Mouse (Mus musculus): ENCODE results near the gene Fbn1. TPM values are rescaled to one million over a fixed set of nuclear protein-coding genes. Genes with fewer than 3 reads are reported as not detected.

Gene Fbn1
- total and polyA plus RNA-seq, 2 experiments from 2014 or later, result 1.6 to 20.1 TPM

- 90% methylated on average over 9 of the region's 9 CpGs for WGBS
Measured at GRCm38 (mm10) chr2:125484910-125485309, 22.9 kb downstream of the Fbn1 start.

GRCm38 (mm10) chr2:125484164-125484563, 23.6 kb downstream of the Fbn1 start:
- Histone ChIP-seq H3K36me3 (ENCODE audit: insufficient read depth, low read length) (no peaks in the 10 kb centered on the region), H3K9ac (replicated peaks; ENCODE audit: low read length, poor library complexity, severe bottlenecking) (no peak overlapping the region), H3K4me3 (ENCODE audit: low read depth, low read length) (no peak overlapping the region)

More at GRCm38 (mm10) chr2:125484910-125485309, 22.9 kb downstream of the Fbn1 start:
- Histone ChIP-seq H3K4me1 (ENCODE audit: insufficient read depth, low read length) (no peaks in the 10 kb centered on the region), H3K4me2 (ENCODE audit: low read depth, low read length, poor library complexity, severe bottlenecking) (no peak overlapping the region), H3K36me3 (ENCODE audit: insufficient read depth, low read length) (no peaks in the 10 kb centered on the region), H3K27me3 (ENCODE audit: insufficient read depth, low read length) (no peaks in the 10 kb centered on the region), H3K27ac (ENCODE audit: low read depth, low read length) (no peak overlapping the region), H3K4me3 (ENCODE audit: low read depth, low read length) (no peak overlapping the region), H3K9ac (replicated peaks; ENCODE audit: low read length, poor library complexity, severe bottlenecking) (no peak overlapping the region), H3K9me3 (ENCODE audit: low read length) (no peaks in the 10 kb centered on the region)
- DNase-seq (ENCODE audit: low spot score), result no peak
- TF ChIP-seq CTCF (IDR thresholded peaks at IDR 0.05), result no peak
- ATAC-seq (ENCODE audit: low FRiP score), result no peak

DNA sequence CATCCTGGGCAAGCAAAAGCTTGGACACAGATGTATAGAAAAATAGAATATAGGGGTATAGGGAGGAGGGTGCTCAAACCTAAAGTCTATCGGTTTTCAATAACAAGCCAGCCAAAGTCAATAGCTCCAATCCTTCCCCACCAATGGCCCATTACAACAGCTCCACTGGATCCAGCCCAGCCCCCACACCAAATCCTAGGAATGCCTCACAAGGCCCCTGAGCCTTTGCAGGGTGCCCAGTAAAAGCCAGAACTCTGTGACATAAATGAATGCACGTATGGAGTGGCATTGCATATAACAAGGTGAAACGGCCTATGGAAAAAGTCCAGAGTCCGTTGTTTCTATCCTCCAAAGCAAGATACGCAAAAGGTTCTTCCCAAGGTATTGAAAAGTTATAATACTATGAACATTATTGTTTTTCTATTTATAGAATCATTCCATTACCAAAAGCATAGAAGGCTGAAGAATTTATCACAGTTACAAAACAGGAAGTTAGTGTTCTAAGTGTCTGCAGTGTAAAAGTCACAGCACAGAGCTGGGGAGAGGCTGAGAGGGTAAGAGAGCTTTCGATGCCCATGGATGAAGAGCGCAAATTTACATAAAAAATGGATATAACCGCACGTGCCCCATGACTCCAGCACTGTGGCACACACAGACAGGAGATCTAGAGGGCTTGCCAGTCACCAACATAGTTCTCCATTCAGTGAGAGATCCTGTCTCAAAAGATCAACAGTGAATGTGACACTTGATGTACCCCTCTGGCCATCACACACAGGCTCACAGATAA, 26.1 kb downstream of the Fbn1 start:
- no peaks in the 10 kb centered on the region for H3K27me3 ChIP-seq (ENCODE audit: insufficient read depth, low read length)
- H3K4me1 ChIP-seq (ENCODE audit: insufficient read depth, low read length), result no peaks in the 10 kb centered on the region
- H3K9ac ChIP-seq (replicated peaks; ENCODE audit: low read length, poor library complexity, severe bottlenecking), result no peak overlapping the region
- H3K36me3 ChIP-seq (ENCODE audit: insufficient read depth, low read length), result no peaks in the 10 kb centered on the region
- H3K4me2 ChIP-seq (ENCODE audit: low read depth, low read length, poor library complexity, severe bottlenecking), result no peak overlapping the region
- DNase-seq (ENCODE audit: low spot score), result no peak
- H3K9me3 ChIP-seq (ENCODE audit: low read length), result no peaks in the 10 kb centered on the region
- no peak overlapping the region for H3K4me3 ChIP-seq (ENCODE audit: low read depth, low read length)
- no peak for TF ChIP-seq CTCF (IDR thresholded peaks at IDR 0.05)
- no peak overlapping the region for H3K27ac ChIP-seq (ENCODE audit: low read depth, low read length)
- ATAC-seq (ENCODE audit: low FRiP score), result no peak
- 90% methylated on average over 9 of the region's 9 CpGs for WGBS

More at GRCm38 (mm10) chr2:125484164-125484563, 23.6 kb downstream of the Fbn1 start:
- Histone ChIP-seq H3K4me1 (ENCODE audit: insufficient read depth, low read length) (no peaks in the 10 kb centered on the region), H3K27ac (ENCODE audit: low read depth, low read length) (no peak overlapping the region), H3K9me3 (ENCODE audit: low read length) (no peaks in the 10 kb centered on the region), H3K4me2 (ENCODE audit: low read depth, low read length, poor library complexity, severe bottlenecking) (no peak overlapping the region), H3K27me3 (ENCODE audit: insufficient read depth, low read length) (no peaks in the 10 kb centered on the region)
- ATAC-seq (ENCODE audit: low FRiP score) (no peak), DNase-seq (ENCODE audit: low spot score) (no peak)
- TF ChIP-seq CTCF (IDR thresholded peaks at IDR 0.05), result no peak

- H3K27ac ChIP-seq (ENCODE audit: low read depth, low read length), result no peak overlapping the region
- no peaks in the 10 kb centered on the region for H3K4me1 ChIP-seq (ENCODE audit: insufficient read depth, low read length)
- no peak for ATAC-seq (ENCODE audit: low FRiP score)
- no peaks in the 10 kb centered on the region for H3K27me3 ChIP-seq (ENCODE audit: insufficient read depth, low read length)
- H3K9ac ChIP-seq (replicated peaks; ENCODE audit: low read length, poor library complexity, severe bottlenecking), result no peak overlapping the region
- WGBS, result 88% methylated on average over 4 of the region's 4 CpGs
- H3K36me3 ChIP-seq (ENCODE audit: insufficient read depth, low read length), result no peaks in the 10 kb centered on the region
- no peaks in the 10 kb centered on the region for H3K9me3 ChIP-seq (ENCODE audit: low read length)
- TF ChIP-seq CTCF (IDR thresholded peaks at IDR 0.05), result no peak
- H3K4me3 ChIP-seq (ENCODE audit: low read depth, low read length), result no peak overlapping the region
- no peak for DNase-seq (ENCODE audit: low spot score)
- no peak overlapping the region for H3K4me2 ChIP-seq (ENCODE audit: low read depth, low read length, poor library complexity, severe bottlenecking)
Measured at GRCm38 (mm10) chr2:125481116-125481515, 26.7 kb downstream of the Fbn1 start.

- TF ChIP-seq CTCF (IDR thresholded peaks at IDR 0.05), result no peak
- H3K27ac ChIP-seq (ENCODE audit: low read depth, low read length), result no peak overlapping the region
- ATAC-seq (ENCODE audit: low FRiP score), result no peak
- H3K4me3 ChIP-seq (ENCODE audit: low read depth, low read length), result no peak overlapping the region
- DNase-seq (ENCODE audit: low spot score), result no peak
- no peaks in the 10 kb centered on the region for H3K9me3 ChIP-seq (ENCODE audit: low read length)
- WGBS, result 92% methylated on average over 5 of the region's 5 CpGs
- no peaks in the 10 kb centered on the region for H3K27me3 ChIP-seq (ENCODE audit: insufficient read depth, low read length)
- H3K4me2 ChIP-seq (ENCODE audit: low read depth, low read length, poor library complexity, severe bottlenecking), result no peak overlapping the region
- H3K9ac ChIP-seq (replicated peaks; ENCODE audit: low read length, poor library complexity, severe bottlenecking), result no peak overlapping the region
- no peaks in the 10 kb centered on the region for H3K4me1 ChIP-seq (ENCODE audit: insufficient read depth, low read length)
- H3K36me3 ChIP-seq (ENCODE audit: insufficient read depth, low read length), result no peaks in the 10 kb centered on the region
Measured at GRCm38 (mm10) chr2:125480057-125480456, 27.7 kb downstream of the Fbn1 start.

DNA sequence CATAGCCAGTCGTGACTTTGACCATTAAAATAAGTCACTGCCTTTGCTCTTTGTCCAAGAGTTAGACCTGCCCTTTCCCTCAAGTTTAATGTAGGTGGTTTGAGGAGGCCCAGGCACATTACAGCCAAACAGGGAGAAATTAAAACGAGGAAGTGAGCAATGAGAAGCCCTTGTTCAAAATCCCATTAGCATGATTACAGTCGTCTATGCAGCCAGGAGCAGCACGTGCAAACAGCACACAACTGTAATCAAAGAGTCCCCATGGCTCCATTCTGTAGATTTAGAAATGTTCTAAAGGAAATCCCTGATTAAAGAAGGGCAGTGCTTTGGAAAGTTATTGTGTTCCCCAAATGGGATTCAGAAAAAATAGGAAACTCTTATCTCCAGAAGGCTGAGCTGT, 29.1 kb downstream of the Fbn1 start:
- H3K36me3 ChIP-seq (ENCODE audit: insufficient read depth, low read length), result no peaks in the 10 kb centered on the region
- no peaks in the 10 kb centered on the region for H3K4me1 ChIP-seq (ENCODE audit: insufficient read depth, low read length)
- H3K9ac ChIP-seq (replicated peaks; ENCODE audit: low read length, poor library complexity, severe bottlenecking), result no peak overlapping the region
- DNase-seq (ENCODE audit: low spot score), result no peak
- H3K27ac ChIP-seq (ENCODE audit: low read depth, low read length), result no peak overlapping the region
- no peak overlapping the region for H3K4me3 ChIP-seq (ENCODE audit: low read depth, low read length)
- no peaks in the 10 kb centered on the region for H3K9me3 ChIP-seq (ENCODE audit: low read length)
- WGBS, result 65% methylated on average over 4 of the region's 4 CpGs
- H3K27me3 ChIP-seq (ENCODE audit: insufficient read depth, low read length), result no peaks in the 10 kb centered on the region
- no peak for ATAC-seq (ENCODE audit: low FRiP score)
- no peak for TF ChIP-seq CTCF (IDR thresholded peaks at IDR 0.05)
- H3K4me2 ChIP-seq (ENCODE audit: low read depth, low read length, poor library complexity, severe bottlenecking), result no peak overlapping the region

All from midbrain, postnatal 0 days (tissue).